Mouse (Mus musculus) stomach, embryonic 14.5 days (tissue): ENCODE measurements around the gene 2810408A11Rik. TPM values are rescaled to one million over a fixed set of nuclear protein-coding genes. Genes with fewer than 3 reads are reported as not detected.

Source experiments
- ATAC-seq: fragments of 200-750 bp; cut with Nextera tagmentation; 2 replicates; pipeline ENCODE4 v1.8.0; 2017; ENCODE audit warnings: low read depth, moderate TSS enrichment; ENCODE audit not compliant: insufficient number of reproducible peaks, insufficient read depth, low FRiP score
- H3K27ac ChIP-seq: fragments of 300-500 bp; sonication (generic); 2 replicates; pipeline ENCODE4 v1.5.1; 2014; ENCODE audit warnings: mild to moderate bottlenecking, low read length, moderate library complexity, mixed read lengths
- H3K27me3 ChIP-seq: fragments of 300-500 bp; sonication (generic); 2 replicates; pipeline ENCODE4 v1.6.1; 2014; ENCODE audit warnings: low read length, control low read depth, mixed read lengths; ENCODE audit not compliant: control insufficient read depth, insufficient read depth
- H3K36me3 ChIP-seq: fragments of 300-500 bp; sonication (generic); 2 replicates; pipeline ENCODE4 v1.6.1; 2014; ENCODE audit warnings: mild to moderate bottlenecking, control low read depth, low read length, moderate library complexity, mixed read lengths; ENCODE audit not compliant: control insufficient read depth, insufficient read depth
- H3K4me1 ChIP-seq: fragments of 300-500 bp; sonication (generic); 2 replicates; pipeline ENCODE4 v1.6.1; 2014; ENCODE audit warnings: low read length, control low read depth, mixed read lengths; ENCODE audit not compliant: control insufficient read depth, insufficient read depth
- H3K4me2 ChIP-seq: fragments of 300-500 bp; sonication (generic); replicated peaks from 2 replicates; pipeline ENCODE4 v1.6.1; 2014; ENCODE audit warnings: low read depth, low read length, control low read depth
- H3K4me3 ChIP-seq: fragments of 300-500 bp; sonication (generic); 2 replicates; pipeline ENCODE4 v1.5.1; 2014; ENCODE audit warnings: low read depth, low read length, control low read depth
- H3K9ac ChIP-seq: fragments of 300-500 bp; sonication (generic); replicated peaks from 2 replicates; pipeline ENCODE4 v1.6.1; 2014; ENCODE audit warnings: low read depth, mild to moderate bottlenecking, control low read depth, low read length, moderate library complexity, mixed read lengths
- H3K9me3 ChIP-seq: fragments of 300-500 bp; sonication (generic); 2 replicates; pipeline ENCODE4 v1.6.1; 2016; ENCODE audit warnings: low read depth, low read length, control low read depth; ENCODE audit not compliant: control insufficient read depth
- WGBS: fragments of 180-500 bp; shearing (Covaris S2); extraction: QIAGEN DNeasy Blood & Tissue Kit; methylation state at CpG from one replicate; pipeline ENCODE4 v1.1.7; 2014; 5-methylcytosine and 5-hydroxymethylcytosine counted together
- polyA plus RNA-seq: library from polyadenylated mRNA; unstranded; fragments of >200 nt; fragmentation: Nextera tagmentation; extraction: Ambion mirVana; gene quantifications from 2 replicates; pipeline ENCODE4 v1.2.1, GENCODE M21; 2014

The 2810408A11Rik gene
- polyA plus RNA-seq: 8.5 and 10.4 TPM in 2 replicates

- Histone ChIP-seq H3K4me2 (peak within 1 kb of the TSS; percentile 97), H3K9me3 (no peaks in the 10 kb centered on the region), H3K4me3 (peak within 1 kb of the TSS; percentile 79), H3K27me3 (no peaks in the 10 kb centered on the region), H3K9ac (peak within 1 kb of the TSS; percentile 93), H3K4me1 (peaks cover 12% of the 10 kb centered on the region), H3K27ac (peak within 1 kb of the TSS; percentile 97), H3K36me3 (peaks cover 15% of the 10 kb centered on the region)
- peak; percentile 94 for ATAC-seq
- under 1% methylated on average over 38 of the region's 38 CpGs for WGBS
These were observed at the start of gene 2810408A11Rik, which contains the start of gene Neurl4 for GRCm38 (mm10) chr11:69900471-69901405. 2810408A11Rik (minus strand) TSS chr11:69900987. Neurl4 (plus strand) TSS chr11:69901072.

- Histone ChIP-seq H3K9ac (peak overlapping the region; percentile 28; the same call in 1 of the 2 replicates), H3K4me3 (peak overlapping the region; percentile 46), H3K27ac (peak overlapping the region; percentile 77), H3K9me3 (no peaks in the 10 kb centered on the region), H3K4me1 (no peaks in the 10 kb centered on the region; the same call in 1 of the 2 replicates), H3K36me3 (peaks cover 17% of the 10 kb centered on the region), H3K27me3 (no peaks in the 10 kb centered on the region), H3K4me2 (peak overlapping the region; percentile 55)
- WGBS: under 1% methylated on average over 14 of the region's 14 CpGs
- ATAC-seq: peak; percentile 34; the same call in 1 of the 2 replicates
These were observed 48.0 kb upstream of the 2810408A11Rik start for GRCm38 (mm10) chr11:69948763-69949150.

DNA sequence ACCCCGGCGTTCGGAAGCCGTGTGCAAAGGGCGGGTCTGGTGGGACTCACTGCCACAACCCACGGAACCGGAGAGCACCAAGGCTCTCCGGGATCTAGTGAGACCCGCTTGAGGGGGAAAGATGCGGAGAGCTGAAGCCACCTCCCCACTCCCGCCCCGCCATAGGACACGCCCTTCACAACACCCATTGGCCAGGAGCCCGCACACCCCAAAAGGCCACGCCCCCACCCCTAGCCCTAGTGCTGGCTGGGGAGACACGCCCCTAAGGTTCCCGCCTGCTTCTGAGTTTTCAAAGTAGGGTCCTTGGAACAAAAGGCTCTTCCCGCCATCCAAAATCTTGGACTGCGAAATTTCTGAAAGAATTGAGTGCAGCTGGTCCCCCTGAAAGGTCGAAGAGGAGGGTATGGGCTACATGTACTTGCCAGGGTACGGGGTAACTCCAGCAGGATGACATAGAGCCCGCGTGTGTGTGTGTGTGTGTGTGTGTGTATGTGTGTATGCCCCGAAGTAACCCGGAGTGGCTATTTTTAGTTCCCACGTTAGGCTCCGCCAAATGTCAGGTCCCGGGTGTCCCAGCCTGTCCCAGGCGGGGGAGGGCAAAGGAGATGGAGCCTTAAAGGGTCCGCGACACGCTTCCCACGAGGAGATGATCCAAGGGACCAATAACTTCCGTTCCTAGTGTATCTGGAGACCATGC, 47.4 kb upstream of the 2810408A11Rik start, which contains the start of gene Slc2a4:
Slc2a4 (minus strand) TSS at position 123 of the 697 bp plus-strand sequence.
- H3K27me3 ChIP-seq: no peaks in the 10 kb centered on the region
- under 1% methylated on average over 34 of the region's 34 CpGs for WGBS
- peaks cover 17% of the 10 kb centered on the region for H3K36me3 ChIP-seq
- ATAC-seq: peak; percentile 93
- H3K9ac ChIP-seq: peak within 1 kb of the TSS; percentile 47
- H3K4me2 ChIP-seq: peak within 1 kb of the TSS; percentile 55
- no peaks in the 10 kb centered on the region for H3K9me3 ChIP-seq
- H3K27ac ChIP-seq: peak within 1 kb of the TSS; percentile 77
- no peaks in the 10 kb centered on the region; the same call in 1 of the 2 replicates for H3K4me1 ChIP-seq
- H3K4me3 ChIP-seq: peak within 1 kb of the TSS; percentile 46

GRCm38 (mm10) chr11:69947337-69948065, 46.7 kb upstream of the 2810408A11Rik start:
- H3K4me3 ChIP-seq: peak overlapping the region; percentile 46
- ATAC-seq: peak; percentile 29
- no peaks in the 10 kb centered on the region; the same call in 1 of the 2 replicates for H3K4me1 ChIP-seq
- H3K27ac ChIP-seq: peak overlapping the region; percentile 77
- H3K27me3 ChIP-seq: no peaks in the 10 kb centered on the region
- no peaks in the 10 kb centered on the region for H3K9me3 ChIP-seq
- peaks cover 20% of the 10 kb centered on the region for H3K36me3 ChIP-seq
- H3K9ac ChIP-seq: peak overlapping the region; percentile 47
- H3K4me2 ChIP-seq: peak overlapping the region; percentile 55
- 2% methylated on average over 29 of the region's 29 CpGs for WGBS

DNA sequence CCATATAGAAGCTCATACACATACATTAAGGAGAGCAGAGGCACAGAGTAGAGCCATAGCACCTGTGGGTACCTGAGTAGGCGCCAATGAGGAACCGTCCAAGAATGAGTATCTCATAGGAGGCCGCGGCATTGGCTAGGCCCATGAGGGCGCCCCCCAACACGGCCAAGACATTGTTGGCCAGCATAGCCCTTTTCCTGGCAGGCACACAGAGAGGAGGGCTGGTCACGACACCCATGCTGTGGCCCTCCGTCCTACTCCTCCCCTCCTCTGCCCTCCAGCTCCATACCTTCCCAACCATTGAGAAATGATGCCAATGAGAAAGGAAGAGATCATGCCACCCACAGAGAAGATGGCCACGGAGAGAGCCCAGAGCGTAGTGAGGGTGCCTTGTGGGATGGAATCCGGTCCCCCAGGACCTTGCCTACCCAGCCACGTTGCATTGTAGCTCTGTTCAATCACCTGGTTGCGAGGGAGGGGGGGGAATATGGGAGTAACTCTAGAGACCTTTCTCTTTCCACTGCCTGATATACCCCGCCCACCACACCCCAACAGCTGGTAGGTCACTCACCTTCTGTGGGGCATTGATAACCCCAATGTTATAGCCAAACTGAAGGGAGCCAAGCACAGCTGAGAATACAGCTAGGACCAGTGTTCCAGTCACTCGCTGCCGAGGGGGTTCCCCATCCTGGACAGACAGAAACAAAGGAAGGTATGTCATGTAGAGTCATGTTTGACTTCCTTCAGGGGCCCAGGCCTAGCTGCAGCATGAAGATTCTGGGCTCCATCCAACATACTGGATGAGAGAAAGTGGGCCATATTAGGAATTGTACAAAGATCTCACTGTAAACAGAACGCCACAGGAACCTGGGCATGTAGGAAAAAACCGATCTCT, 45.5 kb upstream of the 2810408A11Rik start:
- H3K9me3 ChIP-seq: no peaks in the 10 kb centered on the region
- peak overlapping the region; percentile 55 for H3K4me2 ChIP-seq
- H3K4me1 ChIP-seq: no peaks in the 10 kb centered on the region; the same call in 1 of the 2 replicates
- no peaks in the 10 kb centered on the region for H3K27me3 ChIP-seq
- WGBS: 84% methylated on average over 18 of the region's 18 CpGs
- H3K4me3 ChIP-seq: peak overlapping the region; percentile 46
- H3K27ac ChIP-seq: peak overlapping the region; percentile 77; the same call in 1 of the 2 replicates
- no peak for ATAC-seq
- no peak overlapping the region for H3K9ac ChIP-seq
- H3K36me3 ChIP-seq: peaks cover 21% of the 10 kb centered on the region

GRCm38 (mm10) chr11:69945216-69945615, 44.4 kb upstream of the 2810408A11Rik start:
- H3K4me2 ChIP-seq: 0 out of 2 replicates have a peak overlapping the region, but pooled peaks have one; percentile 55
- no peaks in the 10 kb centered on the region for H3K27me3 ChIP-seq
- H3K9me3 ChIP-seq: no peaks in the 10 kb centered on the region
- no peak overlapping the region for H3K4me3 ChIP-seq
- WGBS: 59% methylated on average over 13 of the region's 13 CpGs
- H3K27ac ChIP-seq: no peak overlapping the region
- ATAC-seq: no peak
- no peak overlapping the region for H3K9ac ChIP-seq
- H3K4me1 ChIP-seq: no peaks in the 10 kb centered on the region; the same call in 1 of the 2 replicates
- H3K36me3 ChIP-seq: peaks cover 21% of the 10 kb centered on the region

GRCm38 (mm10) chr11:69940962-69941361, 40.2 kb upstream of the 2810408A11Rik start:
- Histone ChIP-seq H3K9ac (no peak overlapping the region), H3K9me3 (no peaks in the 10 kb centered on the region), H3K27ac (no peak overlapping the region), H3K4me3 (no peak overlapping the region), H3K27me3 (no peaks in the 10 kb centered on the region), H3K4me1 (peaks cover 12% of the 10 kb centered on the region; the same call in 1 of the 2 replicates), H3K4me2 (no peak overlapping the region), H3K36me3 (peaks cover 21% of the 10 kb centered on the region)
- no peak for ATAC-seq
- 81% methylated on average over 4 of the region's 4 CpGs for WGBS
